Comparison of ENCODE assay signal across 15 mouse cellular contexts in the genomic region with DNA sequence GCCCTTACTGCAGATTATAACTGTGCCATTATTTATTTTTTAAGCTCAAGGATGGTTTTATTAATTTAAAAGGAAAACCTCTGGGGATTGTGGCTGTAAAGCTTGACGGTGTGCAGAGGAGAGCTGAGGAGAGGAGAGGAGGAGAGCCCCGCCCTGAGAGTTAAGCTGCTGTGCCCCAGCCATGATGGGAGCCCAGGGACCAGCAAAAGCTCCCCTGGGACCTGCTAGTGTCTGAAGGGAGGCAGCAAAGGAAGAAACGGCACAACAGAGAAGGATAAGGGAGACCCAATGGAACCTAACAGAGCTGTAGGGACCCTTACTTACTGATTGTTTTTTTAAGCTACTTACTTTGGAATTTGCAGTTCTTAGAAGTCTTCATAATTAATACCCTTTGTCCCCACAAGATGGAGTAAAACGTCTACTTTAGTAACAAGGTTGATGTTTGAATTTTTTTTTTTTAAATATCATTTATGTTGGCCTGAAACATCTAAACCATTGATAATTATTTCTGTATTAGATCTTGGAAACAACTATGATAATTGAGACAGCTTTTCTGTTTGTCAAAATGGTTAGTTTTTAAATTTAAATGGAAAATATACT. TPM values are rescaled to one million over a fixed set of nuclear protein-coding genes. Genes with fewer than 3 reads are reported as not detected.
A peak's percentile ranks its signal among the peaks of the same experiment; 100 is the strongest.
DNase-seq lines count a peak whose midpoint lies in the region; ATAC-seq and TF ChIP-seq lines count a peak whose summit lies in the region.
"Had no signal": no experiment of that assay in that cellular context is flagged by ENCODE, and none has a peak within 500 bp of the region (broad histone marks: within the 10 kb centered on the region; RNA-seq: fewer than 3 reads in every experiment).

No protein-coding gene starts in this region.

- H3K4me2 ChIP-seq in midbrain, embryonic 14.5 days (ENCODE audit: low read length), result no peak overlapping the region
- H3K4me2 ChIP-seq in midbrain, embryonic 15.5 days, result no peak overlapping the region
- H3K4me2 ChIP-seq: forebrain, embryonic 13.5 days; limb, embryonic 15.5 days; midbrain, embryonic 11.5 days; neural tube, embryonic 13.5 days had no signal

- H3K9me3 ChIP-seq in midbrain, embryonic 14.5 days (ENCODE audit: control insufficient read depth, low read length), result no peaks in the 10 kb centered on the region
- H3K9me3 ChIP-seq in midbrain, embryonic 15.5 days, result no peaks in the 10 kb centered on the region
- H3K9me3 ChIP-seq: forebrain, embryonic 13.5 days; limb, embryonic 15.5 days; neural tube, embryonic 13.5 days had no signal

- WGBS in midbrain, embryonic 14.5 days, result 65% methylated on average over 4 of the region's 4 CpGs
- 70% methylated on average over 4 of the region's 4 CpGs for whole genome bisulfite sequencing in midbrain, embryonic 15.5 days

- no peaks in the 10 kb centered on the region for H3K27me3 ChIP-seq in midbrain, embryonic 14.5 days (ENCODE audit: control insufficient read depth, insufficient read depth, low read length)
- H3K27me3 ChIP-seq in midbrain, embryonic 15.5 days (replicated peaks), result no peaks in the 10 kb centered on the region
- H3K27me3 ChIP-seq: forebrain, embryonic 13.5 days; limb, embryonic 15.5 days; neural tube, embryonic 13.5 days had no signal

- H3K4me1 ChIP-seq in midbrain, embryonic 14.5 days (ENCODE audit: control insufficient read depth, insufficient read depth, low read length), result no peaks in the 10 kb centered on the region
- no peaks in the 10 kb centered on the region for H3K4me1 ChIP-seq in midbrain, embryonic 15.5 days
- H3K4me1 ChIP-seq: forebrain, embryonic 13.5 days; limb, embryonic 15.5 days; neural tube, embryonic 13.5 days had no signal

- ATAC-seq in midbrain, embryonic 14.5 days (ENCODE audit: low FRiP score, low TSS enrichment), result no peak
- no peak for ATAC-seq in midbrain, embryonic 15.5 days (replicated peaks)
- ATAC-seq: forebrain, embryonic 13.5 days; lung, postnatal 0 days had no signal

- H3K36me3 ChIP-seq in midbrain, embryonic 14.5 days (ENCODE audit: control insufficient read depth, insufficient read depth, low read length), result peaks cover 41% of the 10 kb centered on the region
- peaks cover 11% of the 10 kb centered on the region; the same call in 1 of the 2 replicates for H3K36me3 ChIP-seq in midbrain, embryonic 15.5 days (replicated peaks)

- peak; percentile 18; the same call in 1 of the 2 replicates for TF ChIP-seq CTCF in gastrocnemius, adult 2 months (IDR thresholded peaks at IDR 0.05)

- intact Hi-C loops in gastrocnemius, adult 2 months (cut with DNase I), result no loop called here

- no peak overlapping the region for H3K9ac ChIP-seq in midbrain, embryonic 14.5 days (replicated peaks; ENCODE audit: low read length)
- H3K9ac ChIP-seq in midbrain, embryonic 15.5 days, result no peak overlapping the region
- H3K9ac ChIP-seq: forebrain, embryonic 13.5 days; limb, embryonic 15.5 days; neural tube, embryonic 13.5 days had no signal

- DNase-seq in gastrocnemius, adult 2 months, result no peak
- DNase-seq in gastrocnemius, postnatal 4 days (ENCODE audit: low spot score in 2 of 2), result no peak
- DNase-seq in midbrain, embryonic 14.5 days, result peak; percentile 43
- peak; percentile 10 for DNase-seq in brain, adult 2 months (ENCODE audit: low read depth, low spot score)
- no peak for DNase-seq in ovary, postnatal 10 days (ENCODE audit: low spot score)
- no peak for DNase-seq in kidney, postnatal 4 days
- DNase-seq: cerebellum, adult 18-20 months; heart, postnatal 36 days; kidney, adult 8-10 months had no signal

- no peak overlapping the region for H3K27ac ChIP-seq in gastrocnemius, adult 2 months
- no peak overlapping the region for H3K27ac ChIP-seq in midbrain, embryonic 14.5 days (replicated peaks; ENCODE audit: low read depth, low read length)
- H3K27ac ChIP-seq in midbrain, embryonic 15.5 days, result no peak overlapping the region
- H3K27ac ChIP-seq: forebrain, embryonic 13.5 days; limb, embryonic 15.5 days; neural tube, embryonic 13.5 days had no signal

- H3K4me3 ChIP-seq in gastrocnemius, adult 2 months, result no peak overlapping the region
- no peak overlapping the region for H3K4me3 ChIP-seq in midbrain, embryonic 14.5 days (replicated peaks; ENCODE audit: low read depth, low read length)
- H3K4me3 ChIP-seq in midbrain, embryonic 15.5 days, result no peak overlapping the region
- H3K4me3 ChIP-seq: forebrain, embryonic 13.5 days; limb, embryonic 15.5 days; neural tube, embryonic 13.5 days had no signal

RNA-seq across cellular contexts. Expression of gene Scfd1, which starts 26.8 kb away (rescaled TPM):
- 10 to 100 TPM; 18.0 to 20.6 TPM for total RNA-seq in gastrocnemius, adult 2 months (2021)
- 10 to 100 TPM; 42.0 to 45.4 TPM for total RNA-seq in gastrocnemius, postnatal 4 days (2021)
- polyA plus RNA-seq in midbrain, embryonic 14.5 days (2014; fragmentation: Nextera tagmentation; extraction: Ambion mirVana), result 61.7 and 76.5 TPM in 2 replicates
- polyA plus RNA-seq in midbrain, embryonic 15.5 days (2015; fragmentation: Nextera tagmentation; extraction: Ambion mirVana), result 64.4 and 64.7 TPM in 2 replicates

RNA-seq across cellular contexts. Expression of gene G2e3, which starts 56.2 kb away (rescaled TPM):
- 1 to 10 TPM; 1.6 to 2.1 TPM for total RNA-seq in gastrocnemius, adult 2 months (2021)
- 10 to 100 TPM; 10.4 to 11.5 TPM for total RNA-seq in gastrocnemius, postnatal 4 days (2021)
- 19.0 and 24.5 TPM in 2 replicates for polyA plus RNA-seq in midbrain, embryonic 14.5 days (2014; fragmentation: Nextera tagmentation; extraction: Ambion mirVana)
- 16.8 and 17.8 TPM in 2 replicates for polyA plus RNA-seq in midbrain, embryonic 15.5 days (2015; fragmentation: Nextera tagmentation; extraction: Ambion mirVana)

Comparison
In these comparisons a context has a peak if more than half of its experiments do, and no peak if none do; other contexts are left out.
1. DNase-seq: peak in midbrain, embryonic 14.5 days (single experiment) and brain, adult 2 months (single experiment); none in gastrocnemius, adult 2 months (single experiment), gastrocnemius, postnatal 4 days (0 of 2), ovary, postnatal 10 days (single experiment) and kidney, postnatal 4 days (0 of 2).